Mouse (Mus musculus): Measurements from ENCODE around the gene Tmeff1.

DNA sequence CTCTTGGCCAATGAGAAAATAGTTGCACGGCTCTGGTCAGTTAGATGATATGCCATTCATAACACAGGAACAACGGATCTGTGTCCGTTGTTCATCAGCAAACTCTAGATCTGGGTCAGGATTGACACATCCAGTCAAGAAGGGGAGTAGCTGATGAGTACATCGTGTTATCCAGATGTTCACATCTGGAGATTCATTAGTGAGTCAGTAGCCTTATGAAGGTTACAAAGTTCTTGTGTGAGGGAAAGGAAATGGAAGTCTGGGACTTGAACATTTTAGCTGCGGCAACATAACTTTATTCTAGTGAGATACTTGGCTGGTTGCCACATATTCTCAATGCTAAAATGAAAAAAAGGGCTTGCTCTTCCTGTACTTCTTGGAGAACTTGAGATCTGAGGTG, 87.9 kb downstream of the Tmeff1 start:
- TF ChIP-seq CTCF (IDR thresholded peaks at IDR 0.05; ENCODE audit: borderline replicate concordance, extremely low read depth, insufficient read depth, insufficient read length) = no peak
- TF ChIP-seq POLR2A (IDR thresholded peaks at IDR 0.05; ENCODE audit: borderline replicate concordance, extremely low read depth, insufficient read depth, insufficient read length, poor library complexity, severe bottlenecking) = no peak

Measured in brain, embryonic 14.5 days (tissue).